Mouse (Mus musculus) megakaryocyte, embryonic 14.5 days (primary cell): ENCODE measurements at regions not wholly inside any gene's neighbourhood (a gene's known extent, or its start where the extent isn't known, plus 50 kb on each side); places are given as distances from the start of the nearest gene placed in this dataset.

Experiments
- FLI1 ChIP-seq: IDR thresholded peaks from 2 replicates; pipeline ENCODE4 v1.6.1; 2012; ENCODE audit warnings: low read length, inconsistent platforms, mixed read lengths
- GATA1 ChIP-seq: IDR thresholded peaks from 3 replicates; pipeline ENCODE4 v1.6.1; 2012; ENCODE audit warnings: mixed read lengths, low read length, inconsistent platforms, borderline replicate concordance

GRCm38 (mm10) chr14:76836271-76836670 is 200.3 kb upstream of the Ccdc122 start:
- TF ChIP-seq FLI1 (no peak), GATA1 (no peak)
